Mouse (Mus musculus): ENCODE measurements around the gene Aire. TPM values are rescaled to one million over a fixed set of nuclear protein-coding genes. Genes with fewer than 3 reads are reported as not detected.
A peak's percentile ranks its signal among the peaks of the same experiment; 100 is the strongest.

The Aire gene
- polyA plus RNA-seq, 1 experiment from 2014 or later: 0.27 TPM

DNA sequence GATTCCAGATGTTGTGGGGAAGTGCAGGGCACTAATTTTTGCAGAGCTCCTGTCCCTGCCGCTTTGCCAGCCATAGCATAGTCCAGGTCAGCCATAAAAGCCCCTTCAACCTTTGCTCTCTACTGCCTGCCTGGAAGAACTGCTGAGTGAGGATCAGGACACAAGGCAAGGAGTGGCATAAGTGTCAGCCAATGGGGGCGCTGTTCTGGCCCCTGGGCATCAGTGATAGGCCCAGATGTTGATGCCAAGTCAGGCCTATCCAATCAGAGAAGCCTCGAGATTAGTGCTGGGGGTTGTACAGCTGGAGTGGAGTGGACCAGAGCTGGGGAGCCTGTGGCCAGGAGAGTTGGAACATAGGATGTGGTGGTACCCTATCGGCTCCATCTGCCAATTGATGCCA is 23.8 kb upstream of the Aire start:
- H3K9me3 ChIP-seq (ENCODE audit: control insufficient read depth, low read depth, low read length): no peaks in the 10 kb centered on the region
- 42% methylated on average over 4 of the region's 4 CpGs for WGBS
- no peak overlapping the region for H3K4me3 ChIP-seq (ENCODE audit: low read depth, low read length)
- no peak for ATAC-seq (ENCODE audit: insufficient number of reproducible peaks, insufficient read depth, low FRiP score, low read depth)
- H3K36me3 ChIP-seq (ENCODE audit: control insufficient read depth, insufficient read depth, low read length): no peaks in the 10 kb centered on the region
- no peak overlapping the region for H3K9ac ChIP-seq (replicated peaks; ENCODE audit: low read depth, low read length)
- H3K4me2 ChIP-seq (replicated peaks; ENCODE audit: low read depth, low read length): no peak overlapping the region
- no peaks in the 10 kb centered on the region for H3K27me3 ChIP-seq (ENCODE audit: control insufficient read depth, insufficient read depth, low read length)
- H3K4me1 ChIP-seq (ENCODE audit: control insufficient read depth, insufficient read depth, low read length): no peaks in the 10 kb centered on the region; the same call in 1 of the 2 replicates
- no peak overlapping the region for H3K27ac ChIP-seq (ENCODE audit: low read length)

DNA sequence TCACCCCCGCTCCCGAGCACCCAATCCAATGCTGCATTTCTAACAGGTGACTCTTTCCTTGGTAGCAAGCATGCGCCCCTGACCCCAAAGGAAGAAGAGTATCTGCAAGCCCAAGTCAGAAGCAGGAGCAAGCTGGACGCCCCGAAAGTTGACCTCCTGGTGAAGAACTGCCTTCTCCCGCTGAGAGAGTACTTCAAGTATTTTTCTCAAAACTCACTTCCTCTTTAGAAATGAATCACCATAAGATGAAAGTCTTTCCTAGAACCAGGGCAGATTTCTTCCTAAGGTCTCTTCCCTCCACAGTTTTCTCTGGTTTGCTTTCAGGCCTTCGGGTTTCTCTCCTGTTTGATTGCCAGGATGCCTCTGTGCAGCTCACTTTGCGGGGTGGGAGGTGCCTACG is 19.7 kb upstream of the Aire start:
- Histone ChIP-seq H3K27me3 (ENCODE audit: control insufficient read depth, insufficient read depth, low read length) (no peaks in the 10 kb centered on the region), H3K4me2 (replicated peaks; ENCODE audit: low read depth, low read length) (no peak overlapping the region), H3K4me1 (ENCODE audit: control insufficient read depth, insufficient read depth, low read length) (no peaks in the 10 kb centered on the region), H3K9me3 (ENCODE audit: control insufficient read depth, low read depth, low read length) (no peaks in the 10 kb centered on the region), H3K27ac (ENCODE audit: low read length) (no peak overlapping the region), H3K36me3 (ENCODE audit: control insufficient read depth, insufficient read depth, low read length) (no peaks in the 10 kb centered on the region), H3K9ac (replicated peaks; ENCODE audit: low read depth, low read length) (no peak overlapping the region), H3K4me3 (ENCODE audit: low read depth, low read length) (no peak overlapping the region)
- no peak for ATAC-seq (ENCODE audit: insufficient number of reproducible peaks, insufficient read depth, low FRiP score, low read depth)
- 83% methylated on average over 9 of the region's 9 CpGs for WGBS

DNA sequence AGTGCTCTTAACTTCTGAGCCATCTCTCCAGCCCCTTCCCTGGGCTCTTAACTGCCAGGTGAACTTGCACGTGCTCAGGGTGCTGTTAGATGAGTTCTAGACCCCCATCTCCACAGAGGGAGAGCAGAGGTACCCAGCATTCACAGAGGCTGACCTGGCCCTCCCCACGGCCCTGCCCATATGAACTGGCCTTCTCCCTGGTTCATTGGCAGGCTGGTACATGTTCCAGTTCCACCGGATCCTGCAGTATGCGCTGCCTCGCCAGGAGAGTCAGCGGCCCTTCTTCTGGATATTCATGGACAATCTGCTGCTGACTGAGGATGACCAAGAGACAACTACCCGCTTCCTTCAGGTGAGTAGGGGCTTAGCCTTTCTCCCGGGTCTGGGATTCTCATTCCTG is 13.6 kb upstream of the Aire start:
- ATAC-seq (ENCODE audit: insufficient number of reproducible peaks, insufficient read depth, low FRiP score, low read depth): no peak
- H3K9ac ChIP-seq (replicated peaks; ENCODE audit: low read depth, low read length): no peak overlapping the region
- no peaks in the 10 kb centered on the region for H3K27me3 ChIP-seq (ENCODE audit: control insufficient read depth, insufficient read depth, low read length)
- no peaks in the 10 kb centered on the region for H3K4me1 ChIP-seq (ENCODE audit: control insufficient read depth, insufficient read depth, low read length)
- H3K4me3 ChIP-seq (ENCODE audit: low read depth, low read length): no peak overlapping the region
- whole genome bisulfite sequencing: 91% methylated on average over 8 of the region's 8 CpGs
- no peak overlapping the region for H3K27ac ChIP-seq (ENCODE audit: low read length)
- no peaks in the 10 kb centered on the region for H3K36me3 ChIP-seq (ENCODE audit: control insufficient read depth, insufficient read depth, low read length)
- no peak overlapping the region for H3K4me2 ChIP-seq (replicated peaks; ENCODE audit: low read depth, low read length)
- no peaks in the 10 kb centered on the region for H3K9me3 ChIP-seq (ENCODE audit: control insufficient read depth, low read depth, low read length)

GRCm38 (mm10) chr10:78054633-78055565 is 11.5 kb upstream of the Aire start:
- ATAC-seq (ENCODE audit: insufficient number of reproducible peaks, insufficient read depth, low FRiP score, low read depth): peak; percentile 64; the same call in 1 of the 2 replicates
- H3K27ac ChIP-seq (ENCODE audit: low read length): no peak overlapping the region
- 56% methylated on average over 19 of the region's 19 CpGs for whole genome bisulfite sequencing

DNA sequence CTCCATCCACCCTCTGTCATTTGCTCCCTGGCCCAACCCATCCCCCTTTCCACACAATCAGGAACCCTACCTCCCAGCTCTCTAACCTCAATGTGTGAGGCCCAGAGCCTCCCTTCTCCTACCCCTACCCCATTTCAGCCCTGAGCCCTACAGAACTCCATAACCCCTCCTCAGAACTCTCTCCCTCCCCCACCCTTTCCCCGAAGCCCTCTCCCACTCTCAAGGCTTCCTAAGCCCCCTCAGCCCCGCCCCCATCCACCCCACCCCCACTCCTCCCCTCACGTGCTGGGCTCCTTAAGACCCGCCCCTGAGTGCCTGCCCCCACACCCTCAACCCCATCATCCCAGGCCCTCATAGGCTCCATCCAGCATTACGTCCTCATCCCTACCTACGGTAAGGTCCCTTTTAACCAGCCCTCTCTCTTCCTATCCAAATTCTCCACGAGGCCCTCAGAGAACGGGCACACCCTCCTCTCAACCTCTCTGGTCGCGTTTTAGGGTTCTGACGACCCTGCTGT is 6.2 kb upstream of the Aire start:
- no peaks in the 10 kb centered on the region for H3K36me3 ChIP-seq (ENCODE audit: control insufficient read depth, insufficient read depth, low read length)
- ATAC-seq (ENCODE audit: insufficient number of reproducible peaks, insufficient read depth, low FRiP score, low read depth): no peak
- 49% methylated on average over 11 of the region's 11 CpGs for WGBS

More at GRCm38 (mm10) chr10:78054633-78055565, 11.5 kb upstream of the Aire start:
- no peaks in the 10 kb centered on the region for H3K27me3 ChIP-seq (ENCODE audit: control insufficient read depth, insufficient read depth, low read length)
- no peak overlapping the region for H3K4me2 ChIP-seq (replicated peaks; ENCODE audit: low read depth, low read length)
- no peak overlapping the region for H3K9ac ChIP-seq (replicated peaks; ENCODE audit: low read depth, low read length)
- no peaks in the 10 kb centered on the region for H3K36me3 ChIP-seq (ENCODE audit: control insufficient read depth, insufficient read depth, low read length)
- H3K9me3 ChIP-seq (ENCODE audit: control insufficient read depth, low read depth, low read length): no peaks in the 10 kb centered on the region
- H3K4me1 ChIP-seq (ENCODE audit: control insufficient read depth, insufficient read depth, low read length): no peaks in the 10 kb centered on the region
- no peak overlapping the region for H3K4me3 ChIP-seq (ENCODE audit: low read depth, low read length)

DNA sequence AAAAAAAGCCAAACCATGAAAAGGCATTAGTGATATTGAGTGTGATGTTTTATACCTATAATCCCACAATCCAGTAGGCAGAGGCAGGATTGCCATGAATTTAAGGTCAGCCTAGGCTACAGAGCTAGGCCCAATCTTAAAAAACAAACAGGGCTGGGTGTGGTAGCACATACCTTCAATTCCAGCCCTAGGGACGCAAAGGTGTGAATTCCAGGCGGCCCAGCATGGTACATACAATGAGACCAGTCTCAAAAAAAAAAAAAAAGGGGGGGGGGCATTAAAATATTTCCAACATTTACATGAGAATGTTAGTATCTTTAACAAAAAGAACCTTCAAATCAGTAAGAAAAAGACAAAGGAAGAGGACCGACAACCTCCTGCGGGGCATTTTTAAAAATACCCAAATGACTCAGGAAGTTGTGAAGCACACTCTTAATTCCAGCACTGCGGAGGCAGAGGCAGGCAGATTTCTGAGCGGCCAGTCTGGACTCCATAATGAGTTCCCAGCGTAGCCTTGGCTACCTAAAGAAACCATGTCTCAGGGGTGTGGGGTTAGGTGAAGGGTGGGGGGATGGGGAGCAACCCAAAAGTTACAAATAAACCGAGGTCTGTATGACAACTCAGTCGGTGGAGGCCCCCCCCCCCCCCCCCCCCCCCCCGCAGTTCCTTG is 4.8 kb upstream of the Aire start:
- H3K4me1 ChIP-seq (ENCODE audit: control insufficient read depth, insufficient read depth, low read length): no peaks in the 10 kb centered on the region
- 77% methylated on average over 9 of the region's 10 CpGs for WGBS
- H3K36me3 ChIP-seq (ENCODE audit: control insufficient read depth, insufficient read depth, low read length): no peaks in the 10 kb centered on the region
- H3K9me3 ChIP-seq (ENCODE audit: control insufficient read depth, low read depth, low read length): no peaks in the 10 kb centered on the region
- ATAC-seq (ENCODE audit: insufficient number of reproducible peaks, insufficient read depth, low FRiP score, low read depth): no peak
- H3K4me2 ChIP-seq (replicated peaks; ENCODE audit: low read depth, low read length): no peak overlapping the region
- no peak overlapping the region for H3K4me3 ChIP-seq (ENCODE audit: low read depth, low read length)
- H3K27ac ChIP-seq (ENCODE audit: low read length): no peak overlapping the region
- H3K27me3 ChIP-seq (ENCODE audit: control insufficient read depth, insufficient read depth, low read length): no peaks in the 10 kb centered on the region
- no peak overlapping the region for H3K9ac ChIP-seq (replicated peaks; ENCODE audit: low read depth, low read length)

More for the DNA sequence above, 6.2 kb upstream of the Aire start:
- H3K9me3 ChIP-seq (ENCODE audit: control insufficient read depth, low read depth, low read length): no peaks in the 10 kb centered on the region
- no peaks in the 10 kb centered on the region for H3K27me3 ChIP-seq (ENCODE audit: control insufficient read depth, insufficient read depth, low read length)
- H3K9ac ChIP-seq (replicated peaks; ENCODE audit: low read depth, low read length): no peak overlapping the region
- no peak overlapping the region for H3K27ac ChIP-seq (ENCODE audit: low read length)
- no peak overlapping the region for H3K4me3 ChIP-seq (ENCODE audit: low read depth, low read length)
- H3K4me1 ChIP-seq (ENCODE audit: control insufficient read depth, insufficient read depth, low read length): no peaks in the 10 kb centered on the region
- H3K4me2 ChIP-seq (replicated peaks; ENCODE audit: low read depth, low read length): no peak overlapping the region

- no peak overlapping the region for H3K4me3 ChIP-seq (ENCODE audit: low read depth, low read length)
- 80% methylated on average over 4 of the region's 4 CpGs for WGBS
- no peak overlapping the region for H3K27ac ChIP-seq (ENCODE audit: low read length)
- H3K4me2 ChIP-seq (replicated peaks; ENCODE audit: low read depth, low read length): no peak overlapping the region
- no peaks in the 10 kb centered on the region for H3K4me1 ChIP-seq (ENCODE audit: control insufficient read depth, insufficient read depth, low read length)
- H3K9me3 ChIP-seq (ENCODE audit: control insufficient read depth, low read depth, low read length): no peaks in the 10 kb centered on the region
- no peak overlapping the region for H3K9ac ChIP-seq (replicated peaks; ENCODE audit: low read depth, low read length)
- no peaks in the 10 kb centered on the region for H3K27me3 ChIP-seq (ENCODE audit: control insufficient read depth, insufficient read depth, low read length)
- no peaks in the 10 kb centered on the region for H3K36me3 ChIP-seq (ENCODE audit: control insufficient read depth, insufficient read depth, low read length)
- ATAC-seq (ENCODE audit: insufficient number of reproducible peaks, insufficient read depth, low FRiP score, low read depth): no peak
These were observed 3.0 kb upstream of the Aire start for GRCm38 (mm10) chr10:78046388-78046787.

GRCm38 (mm10) chr10:78044531-78044930 is 1.1 kb upstream of the Aire start:
- no peak overlapping the region for H3K27ac ChIP-seq (ENCODE audit: low read length)
- no peaks in the 10 kb centered on the region for H3K27me3 ChIP-seq (ENCODE audit: control insufficient read depth, insufficient read depth, low read length)
- H3K4me2 ChIP-seq (replicated peaks; ENCODE audit: low read depth, low read length): no peak overlapping the region
- no peak overlapping the region for H3K4me3 ChIP-seq (ENCODE audit: low read depth, low read length)
- H3K9me3 ChIP-seq (ENCODE audit: control insufficient read depth, low read depth, low read length): no peaks in the 10 kb centered on the region
- no peak overlapping the region for H3K9ac ChIP-seq (replicated peaks; ENCODE audit: low read depth, low read length)
- WGBS: 70% methylated on average over 1 of the region's 1 CpGs
- ATAC-seq (ENCODE audit: insufficient number of reproducible peaks, insufficient read depth, low FRiP score, low read depth): no peak
- no peaks in the 10 kb centered on the region for H3K36me3 ChIP-seq (ENCODE audit: control insufficient read depth, insufficient read depth, low read length)
- H3K4me1 ChIP-seq (ENCODE audit: control insufficient read depth, insufficient read depth, low read length): no peaks in the 10 kb centered on the region
